Mouse (Mus musculus) forebrain, embryonic 14.5 days (tissue): Measurements from ENCODE around the gene Syt9. TPM values are rescaled to one million over a fixed set of nuclear protein-coding genes. Genes with fewer than 3 reads are reported as not detected.
A peak's percentile ranks its signal among the peaks of the same experiment; 100 is the strongest.

Source experiments
- ATAC-seq: fragments of 200-750 bp; cut with Nextera tagmentation; 2 replicates; pipeline ENCODE4 v1.8.0; 2017; ENCODE audit warnings: mild to moderate bottlenecking, moderate library complexity
- DNase-seq: peaks from one replicate; pipeline ENCODE4 v3.0.0-alpha.2; 2015; ENCODE audit warnings: low spot score
- H3K27ac ChIP-seq: fragments of 300-500 bp; sonication (generic); 2 replicates; pipeline ENCODE4 v1.5.1; 2014; ENCODE audit warnings: low read depth, mild to moderate bottlenecking, control low read depth, low read length, moderate library complexity
- H3K27me3 ChIP-seq: fragments of 300-500 bp; sonication (generic); replicated peaks from 2 replicates; pipeline ENCODE4 v1.6.1; 2014; ENCODE audit warnings: low read length, control low read depth, mixed read lengths; ENCODE audit not compliant: control insufficient read depth, insufficient read depth
- H3K36me3 ChIP-seq: fragments of 300-500 bp; sonication (generic); 2 replicates; pipeline ENCODE4 v1.6.1; 2014; ENCODE audit warnings: low read length, control low read depth; ENCODE audit not compliant: control insufficient read depth, insufficient read depth
- H3K4me1 ChIP-seq: fragments of 300-500 bp; sonication (generic); 2 replicates; pipeline ENCODE4 v1.6.1; 2014; ENCODE audit warnings: antibody characterized with exemption, low read length, control low read depth; ENCODE audit not compliant: control insufficient read depth, insufficient read depth
- H3K4me2 ChIP-seq: fragments of 300-500 bp; sonication (generic); 2 replicates; pipeline ENCODE4 v1.6.1; 2014; ENCODE audit warnings: mild to moderate bottlenecking, control low read depth, low read length
- H3K4me3 ChIP-seq: fragments of 300-500 bp; sonication (generic); 2 replicates; pipeline ENCODE4 v1.5.1; 2014; ENCODE audit warnings: low read depth, low read length, control low read depth
- H3K9ac ChIP-seq: fragments of 300-500 bp; sonication (generic); 2 replicates; pipeline ENCODE4 v1.6.1; 2014; ENCODE audit warnings: mild to moderate bottlenecking, low read length, control low read depth, moderate library complexity
- H3K9me3 ChIP-seq: fragments of 300-500 bp; sonication (generic); replicated peaks from 2 replicates; pipeline ENCODE4 v1.6.1; 2016; ENCODE audit warnings: low read length, control low read depth, mixed read lengths; ENCODE audit not compliant: control insufficient read depth
- WGBS: fragments of 180-500 bp; shearing (Covaris S2); extraction: QIAGEN DNeasy Blood & Tissue Kit; methylation state at CpG from one replicate; pipeline ENCODE4 v1.1.7; 2014; 5-methylcytosine and 5-hydroxymethylcytosine counted together
- polyA plus RNA-seq: library from polyadenylated mRNA; unstranded; fragments of >200 nt; fragmentation: Nextera tagmentation; extraction: Ambion mirVana; gene quantifications from 2 replicates; pipeline ENCODE4 v1.2.1, GENCODE M21; 2014

The Syt9 gene
- polyA plus RNA-seq, 1 experiment from 2014 or later, result 7.0 TPM

GRCm38 (mm10) chr7:107371126-107371920 is 795 bp downstream of the Syt9 start:
- peaks cover 14% of the 10 kb centered on the region; the same call in 1 of the 2 replicates for H3K27me3 ChIP-seq
- no peaks in the 10 kb centered on the region for H3K4me1 ChIP-seq
- H3K4me2 ChIP-seq, result peak overlapping the region; percentile 98
- no peaks in the 10 kb centered on the region for H3K36me3 ChIP-seq
- peak overlapping the region; percentile 67 for H3K4me3 ChIP-seq
- 1% methylated on average over 41 of the region's 45 CpGs for whole genome bisulfite sequencing
- H3K9me3 ChIP-seq, result no peaks in the 10 kb centered on the region
- H3K27ac ChIP-seq, result no peak overlapping the region
- ATAC-seq, result peak; percentile 51
- peak overlapping the region; percentile 71 for H3K9ac ChIP-seq
- DNase-seq, result peak; percentile 19

- no peaks in the 10 kb centered on the region for H3K36me3 ChIP-seq
- H3K9ac ChIP-seq, result no peak overlapping the region
- no peaks in the 10 kb centered on the region for H3K9me3 ChIP-seq
- DNase-seq (no peak), ATAC-seq (no peak)
- no peak overlapping the region for H3K4me2 ChIP-seq
- H3K4me3 ChIP-seq, result no peak overlapping the region
- H3K27ac ChIP-seq, result no peak overlapping the region
- H3K27me3 ChIP-seq, result no peaks in the 10 kb centered on the region
- no peaks in the 10 kb centered on the region for H3K4me1 ChIP-seq
- WGBS, result 75% methylated on average over 5 of the region's 5 CpGs
These were observed 10.0 kb downstream of the Syt9 start for GRCm38 (mm10) chr7:107380562-107380961.

- no peak for ATAC-seq
- Histone ChIP-seq H3K9ac (no peak overlapping the region), H3K9me3 (no peaks in the 10 kb centered on the region), H3K27ac (no peak overlapping the region), H3K36me3 (no peaks in the 10 kb centered on the region), H3K4me3 (no peak overlapping the region), H3K27me3 (no peaks in the 10 kb centered on the region), H3K4me2 (no peak overlapping the region), H3K4me1 (no peaks in the 10 kb centered on the region)
- no peak for DNase-seq
These were observed 19.1 kb downstream of the Syt9 start for GRCm38 (mm10) chr7:107389604-107390003.

- Histone ChIP-seq H3K4me3 (no peak overlapping the region), H3K9ac (no peak overlapping the region), H3K4me2 (no peak overlapping the region), H3K4me1 (no peaks in the 10 kb centered on the region), H3K36me3 (no peaks in the 10 kb centered on the region), H3K27ac (no peak overlapping the region), H3K9me3 (no peaks in the 10 kb centered on the region), H3K27me3 (no peaks in the 10 kb centered on the region)
- no peak for DNase-seq
- WGBS, result 64% methylated on average over 2 of the region's 2 CpGs
- no peak for ATAC-seq
These were observed 22.2 kb downstream of the Syt9 start for GRCm38 (mm10) chr7:107392749-107393148.

GRCm38 (mm10) chr7:107400061-107400799 is 29.7 kb downstream of the Syt9 start:
- Histone ChIP-seq H3K4me1 (no peaks in the 10 kb centered on the region), H3K27ac (no peak overlapping the region), H3K4me2 (no peak overlapping the region), H3K4me3 (no peak overlapping the region), H3K36me3 (no peaks in the 10 kb centered on the region), H3K27me3 (no peaks in the 10 kb centered on the region), H3K9ac (no peak overlapping the region), H3K9me3 (no peaks in the 10 kb centered on the region)
- ATAC-seq (peak; percentile 75; the same call in 1 of the 2 replicates), DNase-seq (peak; percentile 55)
- 80% methylated on average over 15 of the region's 15 CpGs for WGBS

GRCm38 (mm10) chr7:107403261-107403660 is 32.7 kb downstream of the Syt9 start:
- 59% methylated on average over 3 of the region's 3 CpGs for WGBS
- Histone ChIP-seq H3K9ac (no peak overlapping the region), H3K27ac (no peak overlapping the region), H3K27me3 (no peaks in the 10 kb centered on the region), H3K9me3 (no peaks in the 10 kb centered on the region), H3K4me3 (no peak overlapping the region), H3K4me2 (no peak overlapping the region), H3K36me3 (no peaks in the 10 kb centered on the region), H3K4me1 (no peaks in the 10 kb centered on the region)
- DNase-seq (no peak), ATAC-seq (no peak)

- Histone ChIP-seq H3K9me3 (no peaks in the 10 kb centered on the region), H3K4me1 (no peaks in the 10 kb centered on the region), H3K9ac (no peak overlapping the region), H3K27me3 (no peaks in the 10 kb centered on the region), H3K36me3 (no peaks in the 10 kb centered on the region), H3K27ac (no peak overlapping the region), H3K4me2 (no peak overlapping the region), H3K4me3 (no peak overlapping the region)
- DNase-seq, result no peak
- ATAC-seq, result no peak
- 93% methylated on average over 6 of the region's 6 CpGs for WGBS
These were observed 44.4 kb downstream of the Syt9 start for GRCm38 (mm10) chr7:107414928-107415327.

- no peak overlapping the region for H3K27ac ChIP-seq
- no peak overlapping the region for H3K4me2 ChIP-seq
- no peak overlapping the region for H3K9ac ChIP-seq
- H3K4me1 ChIP-seq, result no peaks in the 10 kb centered on the region
- H3K9me3 ChIP-seq, result no peaks in the 10 kb centered on the region
- WGBS, result 78% methylated on average over 3 of the region's 3 CpGs
- DNase-seq (no peak), ATAC-seq (no peak)
- no peaks in the 10 kb centered on the region for H3K27me3 ChIP-seq
- no peak overlapping the region for H3K4me3 ChIP-seq
- H3K36me3 ChIP-seq, result no peaks in the 10 kb centered on the region
These were observed 46.7 kb downstream of the Syt9 start for GRCm38 (mm10) chr7:107417043-107417850.
